Mouse (Mus musculus): ENCODE data around the gene Krtap19-2.

Gene Krtap19-2

DNA sequence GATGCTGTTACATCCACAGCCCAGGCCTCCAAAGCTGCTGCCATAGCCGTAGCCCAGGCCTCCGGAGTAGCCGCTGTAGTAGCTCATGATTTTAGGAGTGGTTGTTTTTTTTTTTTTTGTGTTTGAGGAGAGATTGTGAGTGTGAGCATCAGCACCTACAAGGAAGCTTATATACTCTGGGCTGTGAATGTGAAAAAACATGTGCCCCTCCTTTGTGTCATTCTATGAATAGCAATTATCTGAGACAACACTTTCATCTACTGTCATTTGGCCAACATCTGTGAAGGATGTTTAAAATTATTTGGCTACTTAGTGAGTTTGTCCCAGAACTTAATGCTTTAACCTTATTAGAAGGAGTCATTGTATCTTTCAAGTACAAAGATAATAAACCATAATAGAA is at the start of gene Krtap19-2:
Gene Krtap19-2, minus strand, starts transcription at position 101 of the 400 bp plus-strand sequence.
- no peak for DNase-seq

- DNase-seq: no peak
These were observed 22.3 kb upstream of the Krtap19-2 start, which contains the start of gene Krtap19-5 for GRCm38 (mm10) chr16:88896357-88896756. Gene Krtap19-5, minus strand, starts transcription at chr16:88896457.

DNA sequence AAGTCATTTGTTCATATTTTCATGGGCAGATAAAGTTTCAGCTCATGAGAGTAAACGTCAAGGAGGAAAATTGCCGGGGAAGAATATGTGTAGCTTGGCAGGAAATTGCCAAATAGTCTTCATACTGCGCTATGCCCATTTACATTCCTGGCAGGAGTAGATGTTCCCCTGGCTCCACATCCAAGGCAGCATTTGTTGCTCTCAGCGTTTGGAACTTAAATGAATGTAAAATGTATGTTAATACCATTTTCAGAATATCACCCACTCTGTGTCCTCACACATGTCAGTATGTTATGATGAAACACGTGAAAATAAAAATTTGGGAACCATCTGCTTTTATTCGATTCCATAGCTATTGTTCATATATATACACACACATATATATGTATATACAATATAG is 12.8 kb upstream of the Krtap19-2 start:
- no peak for DNase-seq

- no peak for DNase-seq
These were observed 10.9 kb upstream of the Krtap19-2 start, which contains the start of gene Krtap19-4 for GRCm38 (mm10) chr16:88884989-88885388. Gene Krtap19-4, minus strand, starts transcription at chr16:88885089.

- DNase-seq: no peak
These were observed 3.9 kb upstream of the Krtap19-2 start, which contains the start of gene Krtap19-3 for GRCm38 (mm10) chr16:88877938-88878337. Gene Krtap19-3, minus strand, starts transcription at chr16:88878038.

GRCm38 (mm10) chr16:88869311-88869710 is 4.8 kb downstream of the Krtap19-2 start, which contains the start of gene Krtap19-1:
Gene Krtap19-1, minus strand, starts transcription at chr16:88869411.
- no peak for DNase-seq

DNA sequence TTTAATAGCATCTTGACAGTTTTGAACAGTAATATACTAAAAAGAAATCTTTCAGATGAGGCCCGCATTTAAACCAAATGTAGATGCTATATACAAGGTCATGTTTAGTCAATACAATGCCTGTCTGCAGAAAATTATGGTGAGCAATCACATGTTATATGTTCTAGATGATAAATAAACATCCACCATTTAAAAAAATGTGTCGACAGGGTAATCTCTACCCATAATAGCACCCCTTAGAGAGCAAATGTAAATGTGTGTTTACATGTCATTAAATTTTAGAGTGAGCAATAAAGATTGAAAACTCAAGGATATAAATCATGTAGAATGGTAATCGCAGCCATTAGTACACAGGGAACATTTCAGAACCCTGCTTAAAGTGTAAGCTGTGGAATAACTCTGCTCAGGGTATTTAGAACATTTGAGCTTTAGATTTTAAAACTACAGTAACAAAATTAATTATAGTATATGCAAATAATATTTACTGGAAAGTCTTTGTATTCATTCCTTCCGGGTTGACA is 9.1 kb downstream of the Krtap19-2 start:
- DNase-seq: no peak

DNA sequence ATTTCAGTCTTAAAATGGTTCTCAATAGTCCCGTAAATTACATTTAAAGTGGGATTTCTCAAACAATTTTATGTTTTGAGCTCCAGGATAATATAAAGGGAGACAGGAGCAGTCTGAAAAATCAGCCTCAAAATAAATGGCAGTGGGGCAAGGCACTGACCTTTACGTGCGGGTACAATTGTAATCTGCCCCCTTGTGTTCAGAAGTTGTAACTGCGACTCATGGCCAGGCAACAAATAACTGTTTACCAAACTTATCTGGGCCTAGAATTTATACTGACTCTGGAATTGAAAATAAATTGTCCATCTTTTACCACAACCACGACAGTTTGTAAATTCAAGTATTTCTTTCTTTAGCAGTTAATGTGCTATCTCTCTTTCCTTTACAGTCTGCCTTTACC is 22.6 kb downstream of the Krtap19-2 start:
- peak; percentile 58 for DNase-seq

DNA sequence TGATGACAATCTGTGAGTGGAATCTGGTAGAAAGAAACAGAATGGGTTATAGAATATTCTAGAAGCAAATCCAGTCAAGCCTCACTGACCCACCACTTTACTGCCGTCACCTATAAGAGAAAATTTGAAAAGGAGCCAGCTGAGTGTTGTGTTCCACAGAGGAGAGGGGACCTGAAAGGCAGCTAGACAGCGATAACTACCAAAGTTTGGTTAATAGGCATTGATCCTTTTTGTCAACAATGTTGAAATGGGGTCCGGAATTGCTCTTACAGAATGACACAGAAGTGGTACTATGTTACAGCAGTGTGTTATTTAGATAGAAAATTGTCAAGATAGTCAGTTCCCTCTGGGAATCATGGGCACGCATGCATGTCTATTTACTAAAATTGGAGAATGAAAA is 25.5 kb downstream of the Krtap19-2 start:
- no peak for DNase-seq

DNA sequence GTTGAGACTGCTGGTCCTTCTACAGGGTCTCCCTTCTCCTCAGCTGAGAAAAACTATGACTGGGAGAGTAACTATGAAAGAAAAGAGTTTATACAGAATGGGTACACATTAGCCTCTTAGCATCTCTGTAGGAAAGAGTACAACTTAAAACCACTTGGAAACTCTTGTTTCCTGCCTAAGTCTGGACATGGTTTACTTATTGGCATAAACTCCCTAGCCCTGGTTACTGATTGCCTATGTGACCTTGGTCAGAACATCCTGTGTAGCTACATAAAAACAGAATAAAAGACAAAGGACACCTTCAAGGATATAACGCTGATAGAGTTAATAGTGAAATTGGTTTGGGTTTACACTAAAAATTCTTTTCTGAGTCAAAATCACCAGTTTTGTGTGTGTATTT is 26.7 kb downstream of the Krtap19-2 start:
- no peak for DNase-seq

GRCm38 (mm10) chr16:88826978-88827377 is 47.1 kb downstream of the Krtap19-2 start:
- DNase-seq: peak; percentile 50

- DNase-seq: peak; percentile 19
These were observed 47.9 kb downstream of the Krtap19-2 start, which contains the start of gene Krtap14 for GRCm38 (mm10) chr16:88826095-88826652. Gene Krtap14, minus strand, starts transcription at chr16:88826145.

DNA sequence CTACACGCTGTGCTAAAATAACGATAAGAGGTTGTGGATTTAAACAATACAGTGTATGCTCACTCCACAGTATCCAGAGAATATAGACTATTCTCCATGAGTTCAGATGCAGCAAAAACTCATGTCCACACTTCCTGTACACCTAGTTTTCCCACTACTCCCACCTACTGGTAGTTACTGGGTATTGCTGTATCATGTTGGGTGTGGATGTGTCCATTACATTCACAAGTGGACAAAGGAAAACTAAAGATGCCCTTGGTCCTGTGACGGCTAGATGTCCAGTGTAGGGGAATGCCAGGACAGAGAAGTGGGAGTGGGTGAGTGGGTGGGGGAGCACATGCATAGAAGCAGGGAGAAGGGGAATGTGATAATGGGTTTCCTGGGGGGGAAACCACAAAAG is 50.3 kb downstream of the Krtap19-2 start:
- DNase-seq: peak; percentile 52

All from embryo, embryonic 11 days (tissue).